Mouse (Mus musculus): ENCODE results near the gene Dennd1a. TPM values are rescaled to one million over a fixed set of nuclear protein-coding genes. Genes with fewer than 3 reads are reported as not detected.

Dennd1a gene
- total and polyA plus RNA-seq, 2 experiments = 13.0 to 14.5 TPM

DNA sequence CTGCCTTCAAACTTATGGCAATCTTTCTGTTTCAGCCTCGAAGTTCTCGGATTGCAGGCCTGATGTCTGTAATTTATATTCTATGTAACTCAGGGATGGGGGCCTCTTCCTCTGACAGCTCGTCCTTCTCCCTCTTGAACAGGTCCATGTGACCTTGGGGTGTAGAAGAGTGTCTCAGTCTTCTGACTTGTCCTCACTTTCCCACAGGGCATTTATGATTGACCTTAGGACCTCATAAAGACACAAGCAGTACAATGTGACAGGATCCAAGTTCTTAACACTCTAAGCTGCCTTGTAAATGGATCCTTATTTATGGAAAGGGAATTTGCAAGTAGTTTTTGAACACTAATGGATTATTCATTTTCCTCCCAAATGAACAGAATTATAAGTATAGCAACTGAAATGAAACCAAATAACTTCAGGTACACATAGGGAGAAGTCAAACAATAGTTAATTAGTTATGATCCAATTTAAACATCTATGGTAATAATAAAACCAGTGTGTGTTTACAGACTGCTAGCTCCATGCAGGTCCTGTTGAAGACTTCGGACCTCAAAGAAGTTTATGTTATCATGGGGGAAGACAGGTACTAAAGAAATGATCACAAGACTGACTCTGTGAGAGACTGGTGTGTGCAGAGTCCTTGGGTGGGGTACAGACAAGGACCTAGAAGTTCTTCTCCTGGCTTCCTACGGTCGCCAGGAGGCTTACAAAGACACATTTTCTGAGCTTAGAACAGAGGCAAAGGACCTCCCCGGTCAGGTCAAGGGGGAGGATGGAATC lies 448.8 kb downstream of the Dennd1a start:
- Histone ChIP-seq H3K27me3 (ENCODE audit: control insufficient read depth, insufficient read depth, low read length) (no peaks in the 10 kb centered on the region), H3K36me3 (ENCODE audit: control insufficient read depth, insufficient read depth, low read length) (peaks cover 5% of the 10 kb centered on the region), H3K4me1 (ENCODE audit: control insufficient read depth, insufficient read depth, low read length) (no peaks in the 10 kb centered on the region), H3K27ac (replicated peaks; ENCODE audit: insufficient read depth, low read depth, low read length) (no peak overlapping the region), H3K9ac (ENCODE audit: low read depth, low read length) (no peak overlapping the region), H3K4me3 (ENCODE audit: insufficient read depth, low read depth, low read length) (no peak overlapping the region), H3K79me2 (ENCODE audit: control insufficient read depth, insufficient read depth, low read length) (no peaks in the 10 kb centered on the region)
- WGBS = 85% methylated on average over 7 of the region's 7 CpGs
- TF ChIP-seq POLR2A (IDR thresholded peaks at IDR 0.05; ENCODE audit: extremely low read depth, insufficient read depth, low read length) (no peak), CTCF (IDR thresholded peaks at IDR 0.05; ENCODE audit: low read depth, low read length) (no peak)
- DNase-seq (ENCODE audit: extremely low read depth, low read depth, low spot score) = no peak

DNA sequence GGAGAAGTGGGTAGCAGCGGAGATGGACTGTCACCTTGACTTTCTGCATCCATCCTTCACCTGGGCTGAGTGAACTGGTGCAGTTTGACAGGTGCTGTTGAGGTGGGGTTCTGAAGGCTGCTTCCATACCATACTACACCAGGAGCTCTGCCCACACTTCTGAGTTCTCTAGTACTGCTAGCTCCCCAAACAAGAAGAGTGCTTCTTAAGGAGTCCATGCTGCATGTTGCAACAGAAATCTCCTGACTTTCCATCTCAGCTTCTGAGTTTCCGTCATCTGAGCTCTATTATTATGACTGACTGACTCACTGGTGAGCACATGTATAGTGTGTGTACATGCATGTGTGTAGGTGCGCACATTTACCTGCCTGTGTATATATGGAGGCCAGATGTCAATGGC lies 449.6 kb downstream of the Dennd1a start:
- H3K27me3 ChIP-seq (ENCODE audit: control insufficient read depth, insufficient read depth, low read length) = no peaks in the 10 kb centered on the region
- no peak overlapping the region for H3K9ac ChIP-seq (ENCODE audit: low read depth, low read length)
- no peaks in the 10 kb centered on the region for H3K79me2 ChIP-seq (ENCODE audit: control insufficient read depth, insufficient read depth, low read length)
- H3K27ac ChIP-seq (replicated peaks; ENCODE audit: insufficient read depth, low read depth, low read length) = no peak overlapping the region
- 100% methylated on average over 3 of the region's 3 CpGs for WGBS
- TF ChIP-seq POLR2A (IDR thresholded peaks at IDR 0.05; ENCODE audit: extremely low read depth, insufficient read depth, low read length) (no peak), CTCF (IDR thresholded peaks at IDR 0.05; ENCODE audit: low read depth, low read length) (no peak)
- H3K36me3 ChIP-seq (ENCODE audit: control insufficient read depth, insufficient read depth, low read length) = peaks cover 5% of the 10 kb centered on the region
- DNase-seq (ENCODE audit: extremely low read depth, low read depth, low spot score) = no peak
- no peaks in the 10 kb centered on the region for H3K4me1 ChIP-seq (ENCODE audit: control insufficient read depth, insufficient read depth, low read length)
- no peak overlapping the region for H3K4me3 ChIP-seq (ENCODE audit: insufficient read depth, low read depth, low read length)

GRCm38 (mm10) chr2:37836926-37837325 lies 450.3 kb downstream of the Dennd1a start:
- TF ChIP-seq POLR2A (IDR thresholded peaks at IDR 0.05; ENCODE audit: extremely low read depth, insufficient read depth, low read length) = no peak
- no peak for TF ChIP-seq CTCF (IDR thresholded peaks at IDR 0.05; ENCODE audit: low read depth, low read length)
- H3K36me3 ChIP-seq (ENCODE audit: control insufficient read depth, insufficient read depth, low read length) = peaks cover 5% of the 10 kb centered on the region
- DNase-seq (ENCODE audit: extremely low read depth, low read depth, low spot score) = no peak
- no peaks in the 10 kb centered on the region for H3K4me1 ChIP-seq (ENCODE audit: control insufficient read depth, insufficient read depth, low read length)
- no peaks in the 10 kb centered on the region for H3K27me3 ChIP-seq (ENCODE audit: control insufficient read depth, insufficient read depth, low read length)
- no peak overlapping the region for H3K9ac ChIP-seq (ENCODE audit: low read depth, low read length)
- H3K27ac ChIP-seq (replicated peaks; ENCODE audit: insufficient read depth, low read depth, low read length) = no peak overlapping the region
- 96% methylated on average over 3 of the region's 3 CpGs for WGBS
- no peaks in the 10 kb centered on the region for H3K79me2 ChIP-seq (ENCODE audit: control insufficient read depth, insufficient read depth, low read length)
- no peak overlapping the region for H3K4me3 ChIP-seq (ENCODE audit: insufficient read depth, low read depth, low read length)

GRCm38 (mm10) chr2:37832253-37832652 lies 454.9 kb downstream of the Dennd1a start:
- no peak for DNase-seq (ENCODE audit: extremely low read depth, low read depth, low spot score)
- no peak for TF ChIP-seq POLR2A (IDR thresholded peaks at IDR 0.05; ENCODE audit: extremely low read depth, insufficient read depth, low read length)
- no peak for TF ChIP-seq CTCF (IDR thresholded peaks at IDR 0.05; ENCODE audit: low read depth, low read length)
- no peaks in the 10 kb centered on the region for H3K27me3 ChIP-seq (ENCODE audit: control insufficient read depth, insufficient read depth, low read length)
- WGBS = 94% methylated on average over 10 of the region's 10 CpGs
- no peak overlapping the region for H3K27ac ChIP-seq (replicated peaks; ENCODE audit: insufficient read depth, low read depth, low read length)
- no peak overlapping the region for H3K4me3 ChIP-seq (ENCODE audit: insufficient read depth, low read depth, low read length)
- no peaks in the 10 kb centered on the region for H3K4me1 ChIP-seq (ENCODE audit: control insufficient read depth, insufficient read depth, low read length)
- H3K79me2 ChIP-seq (ENCODE audit: control insufficient read depth, insufficient read depth, low read length) = no peaks in the 10 kb centered on the region
- peaks cover 2% of the 10 kb centered on the region; the same call in 1 of the 2 replicates for H3K36me3 ChIP-seq (ENCODE audit: control insufficient read depth, insufficient read depth, low read length)
- no peak overlapping the region for H3K9ac ChIP-seq (ENCODE audit: low read depth, low read length)

- Histone ChIP-seq H3K27ac (replicated peaks; ENCODE audit: insufficient read depth, low read depth, low read length) (no peak overlapping the region), H3K79me2 (ENCODE audit: control insufficient read depth, insufficient read depth, low read length) (no peaks in the 10 kb centered on the region), H3K9ac (ENCODE audit: low read depth, low read length) (no peak overlapping the region), H3K4me3 (ENCODE audit: insufficient read depth, low read depth, low read length) (no peak overlapping the region), H3K4me1 (ENCODE audit: control insufficient read depth, insufficient read depth, low read length) (no peaks in the 10 kb centered on the region), H3K27me3 (ENCODE audit: control insufficient read depth, insufficient read depth, low read length) (no peaks in the 10 kb centered on the region), H3K36me3 (ENCODE audit: control insufficient read depth, insufficient read depth, low read length) (peaks cover 2% of the 10 kb centered on the region; the same call in 1 of the 2 replicates)
- TF ChIP-seq POLR2A (IDR thresholded peaks at IDR 0.05; ENCODE audit: extremely low read depth, insufficient read depth, low read length) (no peak), CTCF (IDR thresholded peaks at IDR 0.05; ENCODE audit: low read depth, low read length) (no peak)
- WGBS = 90% methylated on average over 9 of the region's 9 CpGs
- DNase-seq (ENCODE audit: extremely low read depth, low read depth, low spot score) = no peak
Observed at GRCm38 (mm10) chr2:37829758-37830275, 457.4 kb downstream of the Dennd1a start.

- no peaks in the 10 kb centered on the region for H3K4me1 ChIP-seq (ENCODE audit: control insufficient read depth, insufficient read depth, low read length)
- H3K4me3 ChIP-seq (ENCODE audit: insufficient read depth, low read depth, low read length) = no peak overlapping the region
- no peaks in the 10 kb centered on the region for H3K27me3 ChIP-seq (ENCODE audit: control insufficient read depth, insufficient read depth, low read length)
- TF ChIP-seq POLR2A (IDR thresholded peaks at IDR 0.05; ENCODE audit: extremely low read depth, insufficient read depth, low read length) = no peak
- TF ChIP-seq CTCF (IDR thresholded peaks at IDR 0.05; ENCODE audit: low read depth, low read length) = no peak
- H3K27ac ChIP-seq (replicated peaks; ENCODE audit: insufficient read depth, low read depth, low read length) = no peak overlapping the region
- peak; percentile 36 for DNase-seq (ENCODE audit: extremely low read depth, low read depth, low spot score)
- 39% methylated on average over 2 of the region's 2 CpGs for WGBS
- no peak overlapping the region for H3K9ac ChIP-seq (ENCODE audit: low read depth, low read length)
- H3K36me3 ChIP-seq (ENCODE audit: control insufficient read depth, insufficient read depth, low read length) = no peaks in the 10 kb centered on the region; the same call in 1 of the 2 replicates
- H3K79me2 ChIP-seq (ENCODE audit: control insufficient read depth, insufficient read depth, low read length) = no peaks in the 10 kb centered on the region
Observed at GRCm38 (mm10) chr2:37823826-37824225, 463.4 kb downstream of the Dennd1a start.

All from liver, adult 2 months (tissue).